Mouse (Mus musculus) lung, adult 10 weeks (tissue): ENCODE data around the gene Psmb2. TPM values are rescaled to one million over a fixed set of nuclear protein-coding genes. Genes with fewer than 3 reads are reported as not detected.

ENCODE experiments used
- polyA plus RNA-seq: library from polyadenylated mRNA; stranded (reverse); fragments of 350-450 nt; fragmentation: Illumina TruSeq; extraction: RNeasy Lipid Tissue Mini Kit (QIAGEN cat#74804); gene quantifications from one replicate; pipeline ENCODE4 v1.2.3, GENCODE M21; 2014; ENCODE audit warnings: low read depth, low replicate concordance; ENCODE audit not compliant: insufficient read depth

Psmb2 gene
- 133 TPM for polyA plus RNA-seq

DNA sequence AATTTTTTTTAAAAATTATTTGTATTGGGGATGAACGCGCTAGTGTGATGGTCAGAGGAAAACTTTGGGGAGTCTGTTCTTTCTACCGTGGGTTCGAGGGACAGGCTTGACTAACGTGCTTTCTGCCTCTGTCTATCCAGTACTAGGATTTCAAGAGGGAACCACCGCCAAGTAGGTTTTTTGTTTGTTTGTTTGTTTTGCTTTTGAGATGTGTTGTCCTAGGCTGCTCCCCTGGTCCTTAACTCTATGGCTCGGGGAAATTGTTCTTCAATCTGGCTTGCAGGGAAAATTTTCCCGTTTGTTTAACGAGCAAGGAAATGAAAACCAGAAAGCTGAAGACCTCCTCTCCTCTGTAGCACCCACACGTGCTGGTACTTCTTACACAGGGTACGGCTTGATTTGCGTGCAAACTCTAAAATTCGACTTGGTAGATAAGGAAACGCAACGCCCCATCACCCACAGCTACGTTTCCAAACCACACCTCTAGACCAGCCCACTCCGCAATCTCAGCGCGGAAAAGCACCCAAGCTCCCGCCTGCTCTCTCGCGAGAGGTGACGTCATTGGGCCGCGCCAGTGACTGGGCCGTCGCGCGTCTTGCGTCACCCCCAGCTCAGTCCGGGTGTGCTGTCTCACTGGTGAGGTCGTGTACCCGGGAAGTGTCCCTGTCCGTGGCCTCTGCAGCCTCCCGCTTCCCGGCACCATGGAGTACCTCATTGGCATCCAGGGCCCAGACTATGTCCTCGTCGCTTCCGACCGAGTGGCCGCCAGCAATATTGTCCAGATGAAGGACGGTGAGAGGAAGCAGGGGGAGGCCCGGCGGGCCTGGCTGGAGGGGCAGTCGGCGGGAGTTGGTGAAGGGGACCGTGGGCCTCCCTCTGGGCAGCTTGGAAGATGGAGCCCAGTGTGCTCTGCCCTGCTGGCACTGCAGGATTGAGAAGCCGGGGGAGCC lies at the start of gene Psmb2:
Gene Psmb2, plus strand, starts transcription at position 577 of the 950 bp plus-strand sequence.

GRCm38 (mm10) chr4:126736001-126736414 lies 58.6 kb downstream of the Psmb2 start, which contains the start of gene Tfap2e:
Tfap2e (minus strand) TSS chr4:126736240.

DNA sequence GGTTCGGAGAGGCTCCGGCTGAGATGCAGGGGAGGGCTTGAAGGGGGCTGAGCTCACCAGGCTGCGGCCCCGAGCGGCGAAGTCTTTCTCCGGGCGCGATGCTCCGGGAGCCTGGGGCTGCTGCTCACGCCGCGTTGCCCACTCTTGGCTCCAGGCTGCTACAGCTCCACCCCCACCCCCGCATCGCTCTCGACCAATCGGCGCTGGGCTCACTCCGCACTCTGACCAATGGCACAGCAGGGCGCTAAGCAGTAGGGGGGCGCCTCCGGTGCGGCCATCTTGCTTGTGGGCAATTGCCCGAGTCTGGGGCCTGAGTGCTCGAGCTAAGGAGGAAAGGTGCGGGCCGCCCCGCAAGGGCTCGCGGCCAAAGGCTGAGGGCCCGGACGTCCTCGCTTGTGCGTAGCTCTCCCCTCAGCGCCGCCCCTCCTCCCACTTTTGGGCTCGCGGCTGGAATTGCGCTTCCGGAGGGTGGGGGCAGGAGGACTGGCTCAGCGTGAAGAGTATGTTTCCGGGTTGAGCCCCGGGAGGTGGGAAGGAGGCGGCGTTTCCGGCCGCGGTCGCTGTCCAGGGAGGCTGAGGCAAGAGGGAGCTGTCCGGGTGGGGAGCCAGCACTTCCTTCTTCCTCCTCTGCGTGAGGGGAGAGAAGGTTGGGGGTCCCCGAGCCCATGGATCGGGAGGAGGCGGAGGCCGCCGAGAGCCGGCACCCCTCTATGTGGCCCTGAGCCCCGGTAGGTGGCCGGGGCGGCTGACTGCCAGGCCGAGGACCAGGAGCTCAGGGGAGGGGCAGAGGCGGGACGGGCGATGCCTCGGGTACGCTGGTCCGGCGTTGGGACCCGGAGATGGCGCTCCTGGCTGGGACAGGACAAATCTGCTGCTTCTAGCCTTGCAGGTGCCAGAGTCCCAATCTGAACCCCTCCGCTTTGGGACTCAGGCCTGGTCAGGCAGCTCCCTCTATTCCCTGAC lies 76.1 kb downstream of the Psmb2 start, which contains the start of the genes Ncdn and AU040320:
Gene Ncdn, minus strand, starts transcription at position 171 of the 963 bp plus-strand sequence.
Gene AU040320, plus strand, starts transcription at position 277 of the 963 bp plus-strand sequence.

Other genes starting within 250 kb of the Psmb2 start
- gene Ago3, start 248.1 kb upstream of the Psmb2 start, polyA plus RNA-seq = 1.4 TPM
- gene Ago1, start 209.0 kb upstream of the Psmb2 start, polyA plus RNA-seq = 12.0 TPM
- 3.3 TPM for gene Ago4, start 144.2 kb upstream of the Psmb2 start, polyA plus RNA-seq
- gene Clspn, start 120.7 kb upstream of the Psmb2 start, polyA plus RNA-seq = 0.30 TPM
- 11.2 TPM for gene 5730409E04Rik, start 67.8 kb upstream of the Psmb2 start, polyA plus RNA-seq
- not detected for gene Tfap2e, start 58.6 kb downstream of the Psmb2 start, polyA plus RNA-seq
- gene Ncdn, start 75.8 kb downstream of the Psmb2 start, polyA plus RNA-seq = 8.6 TPM
- gene AU040320, start 75.9 kb downstream of the Psmb2 start, polyA plus RNA-seq = 12.1 TPM